Mouse (Mus musculus) mature B cell (primary cell): ENCODE measurements around the gene Agfg2.

Experiments
- in situ Hi-C: fragments of 300-500 bp; cut with MboI; formaldehyde crosslinking; loops from 2 replicates; pipeline ENCODE4 v1.14.3; 2019

Agfg2 gene

DNA sequence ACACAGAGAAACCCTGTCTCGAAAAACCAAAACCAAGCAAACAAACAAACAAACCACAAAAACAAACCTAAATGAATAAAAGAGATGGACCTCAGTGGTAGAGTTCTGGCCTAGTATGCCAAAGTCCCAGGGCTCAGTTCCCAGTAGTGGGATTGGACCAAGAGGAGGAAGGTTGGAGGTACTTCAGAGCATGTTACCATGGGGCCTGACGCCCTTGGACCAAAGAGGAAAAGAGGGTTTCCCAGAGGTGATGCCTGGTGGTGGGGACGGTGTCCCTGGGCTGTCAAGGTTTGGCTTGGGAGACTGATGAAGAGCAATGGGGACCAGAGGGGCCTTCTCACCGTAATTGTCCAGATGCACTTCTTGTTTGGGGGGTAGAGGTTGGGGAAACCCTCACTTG lies 74.5 kb downstream of the Agfg2 start:
- in situ Hi-C loops: no loop called here

DNA sequence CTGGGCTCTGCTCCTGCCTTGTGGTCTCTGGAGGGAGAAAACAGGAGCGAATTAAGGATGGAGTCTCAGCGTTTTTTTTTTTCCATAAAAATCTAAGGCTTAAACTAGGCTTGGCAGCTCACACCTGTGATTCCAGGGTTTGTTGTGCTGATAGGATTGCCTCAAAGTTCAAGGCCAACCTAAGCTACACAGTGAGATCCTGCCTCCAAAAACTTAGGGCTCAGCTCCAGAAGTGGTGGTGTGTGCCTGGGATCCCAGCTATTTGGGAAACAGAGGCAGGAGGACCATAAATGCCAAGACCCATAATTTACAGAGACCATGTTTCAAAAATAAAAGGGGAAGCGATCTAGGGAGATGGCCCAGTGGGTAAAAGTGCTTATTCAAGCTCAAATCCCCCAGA lies 75.2 kb downstream of the Agfg2 start:
- in situ Hi-C loops: no loop called here

DNA sequence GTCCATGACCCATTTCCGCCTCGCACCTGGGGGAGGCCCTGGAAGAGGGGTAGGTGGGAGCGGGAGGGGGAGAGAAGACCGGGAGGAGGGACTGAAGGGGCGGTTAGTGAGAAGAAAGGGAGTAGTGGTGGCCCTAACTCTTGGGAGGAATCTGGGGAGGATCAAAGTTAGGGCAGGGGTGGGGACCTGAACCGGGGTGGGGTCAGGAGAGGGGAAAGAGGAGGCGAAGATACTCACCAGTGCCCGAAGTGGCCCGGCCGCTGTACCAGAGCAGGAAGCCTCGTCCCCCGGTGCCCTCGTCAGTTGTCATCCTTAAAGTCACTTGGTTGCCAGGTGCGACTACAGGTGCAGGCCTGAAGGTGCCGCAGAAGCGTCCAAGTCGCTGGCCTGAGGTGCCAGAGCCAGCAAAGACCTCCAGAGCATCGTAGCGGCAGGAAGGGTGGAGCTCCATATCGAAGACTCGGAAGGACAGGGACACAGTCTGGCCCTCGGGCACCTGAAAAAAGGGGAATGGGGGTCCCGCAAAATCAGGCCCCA lies 75.8 kb downstream of the Agfg2 start:
- in situ Hi-C loops: no loop called here

DNA sequence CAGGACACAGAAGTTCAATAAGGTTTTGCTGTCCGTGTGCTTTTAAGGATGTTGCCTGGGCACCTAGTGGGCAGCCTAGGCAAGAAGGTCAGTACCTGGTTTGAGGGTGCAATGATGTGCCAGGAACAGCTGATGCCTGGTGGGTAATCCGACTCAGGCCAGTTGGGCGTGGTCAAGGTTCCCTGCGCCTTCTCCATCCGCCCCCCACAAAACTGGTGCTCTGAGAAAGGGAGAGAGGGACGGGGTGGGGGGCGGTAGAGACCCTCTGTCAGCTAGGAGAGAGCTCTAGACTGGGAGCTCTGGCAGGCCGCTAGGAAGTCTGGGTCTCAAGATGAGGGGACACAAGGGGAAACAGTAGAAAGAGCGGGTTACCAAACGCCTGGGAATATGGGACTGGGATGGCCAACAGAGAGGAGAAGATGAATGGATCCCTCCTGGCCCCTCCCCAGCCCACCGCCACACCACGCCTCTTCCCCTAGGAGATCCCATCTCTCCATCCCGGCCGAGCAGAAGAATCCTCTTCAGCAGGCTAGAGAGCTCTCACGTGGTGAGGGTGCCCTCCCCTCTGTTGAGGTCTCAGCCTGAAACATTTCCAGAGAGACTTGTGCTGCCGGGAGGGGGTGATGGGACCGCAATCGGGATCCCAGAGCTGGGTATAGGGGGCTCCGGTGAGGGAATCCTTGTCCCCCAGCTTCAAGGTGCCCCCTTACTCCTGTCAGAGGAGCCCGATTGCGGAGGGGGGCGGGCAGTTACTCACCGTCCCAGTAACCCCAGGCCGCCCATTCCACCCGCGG lies 76.5 kb downstream of the Agfg2 start:
- in situ Hi-C loops: no loop called here

DNA sequence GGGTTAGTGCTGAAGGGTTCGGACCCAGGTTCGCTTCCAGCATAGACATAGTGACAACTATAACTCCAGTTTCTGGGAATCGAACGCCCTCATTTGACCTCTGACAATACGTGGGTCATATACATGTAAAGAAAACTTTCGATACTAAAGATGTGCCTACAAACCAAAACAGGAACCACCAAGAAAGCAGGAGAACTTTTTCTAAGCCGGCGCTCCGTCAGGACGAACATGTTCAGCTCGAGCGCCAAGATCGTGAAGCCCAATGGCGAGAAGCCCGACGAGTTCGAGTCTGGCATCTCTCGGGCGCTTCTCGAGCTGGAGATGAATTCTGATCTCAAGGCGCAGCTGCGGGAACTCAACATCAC lies 83.2 kb downstream of the Agfg2 start:
- in situ Hi-C loops: no loop called here

DNA sequence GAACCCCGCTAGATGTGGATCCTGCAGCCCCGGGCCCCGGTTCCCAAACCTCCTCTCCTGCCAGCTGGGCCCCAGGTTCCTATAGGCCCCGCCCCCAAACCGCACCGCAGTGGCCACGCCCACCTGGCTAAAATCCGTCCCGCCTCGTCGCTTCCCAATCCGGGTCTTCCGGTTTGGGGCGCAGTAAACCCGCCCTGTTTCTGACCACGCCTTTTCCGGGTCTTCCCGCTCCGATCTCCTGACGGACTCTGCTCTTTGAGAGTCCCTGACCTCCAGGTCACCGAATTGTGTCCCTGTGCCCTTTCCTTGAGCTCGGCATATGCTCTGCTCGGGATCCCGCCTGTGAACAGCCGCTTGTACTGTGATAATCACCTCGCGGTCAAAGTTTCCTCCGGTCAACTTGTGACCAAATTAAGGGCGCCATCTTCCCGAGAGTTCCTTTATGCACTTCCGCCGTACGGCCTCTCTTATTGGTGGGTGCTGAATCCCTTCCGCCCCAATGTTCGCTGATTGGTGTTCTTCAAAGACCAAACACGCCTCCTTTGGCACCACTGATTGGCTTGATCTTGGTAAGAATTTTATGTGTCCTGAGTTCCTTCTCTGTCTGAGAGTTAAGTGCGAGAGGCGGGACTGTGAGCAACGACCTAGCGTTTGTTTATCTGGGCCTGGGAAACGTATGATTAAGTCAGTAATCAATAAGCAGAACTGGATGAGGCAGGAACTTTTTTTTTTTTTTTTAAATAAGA lies 83.7 kb downstream of the Agfg2 start, which contains the start of gene Mospd3:
Mospd3 (minus strand) TSS at position 440 of the 746 bp plus-strand sequence.
- in situ Hi-C loops: no loop called here
